ENCODE assay signal across 10 mouse cellular contexts in genomic region chr7:130855681-130856080, GRCm38 (mm10). TPM values are rescaled to one million over a fixed set of nuclear protein-coding genes. Genes with fewer than 3 reads are reported as not detected.
DNase-seq lines count a peak whose midpoint lies in the region; ATAC-seq lines count a peak whose summit lies in the region.
"Had no signal": no experiment of that assay in that cellular context is flagged by ENCODE, and none has a peak within 500 bp of the region (broad histone marks: within the 10 kb centered on the region; RNA-seq: fewer than 3 reads in every experiment).

No protein-coding gene starts in this region.

- WGBS in kidney, embryonic 16.5 days: 29% methylated on average over 3 of the region's 3 CpGs

- H3K4me3 ChIP-seq in kidney, embryonic 16.5 days (ENCODE audit: low read length): no peak overlapping the region
- H3K4me3 ChIP-seq: forebrain, embryonic 15.5 days; hindbrain, embryonic 15.5 days; lung, embryonic 15.5 days had no signal

- H3K36me3 ChIP-seq in kidney, embryonic 16.5 days (ENCODE audit: insufficient read depth, low read length): no peaks in the 10 kb centered on the region
- H3K36me3 ChIP-seq: forebrain, embryonic 15.5 days; hindbrain, embryonic 15.5 days; lung, embryonic 15.5 days had no signal

- no peak overlapping the region for H3K9ac ChIP-seq in kidney, embryonic 16.5 days (replicated peaks; ENCODE audit: low read length)
- H3K9ac ChIP-seq: forebrain, embryonic 15.5 days; hindbrain, embryonic 15.5 days; lung, embryonic 15.5 days had no signal

- peaks cover 11% of the 10 kb centered on the region; the same call in 1 of the 2 replicates for H3K4me1 ChIP-seq in kidney, embryonic 16.5 days (ENCODE audit: insufficient read depth, low read length)

- no peak for ATAC-seq in kidney, embryonic 16.5 days (ENCODE audit: low FRiP score, low TSS enrichment)
- no peak for ATAC-seq in erythroblast, adult 5-6 weeks (replicated peaks; ENCODE audit: low FRiP score, poor library complexity, severe bottlenecking)
- ATAC-seq: forebrain, embryonic 15.5 days had no signal

- peak; percentile 54 for DNase-seq in kidney, postnatal 14 days
- peak; percentile 35 for DNase-seq in ZHBTc4 (ENCODE audit: low read depth, low spot score)
- peak; percentile 81 for DNase-seq in cerebellum, adult 9-11 months
- peak; percentile 75 for DNase-seq in lung, postnatal 25 days (ENCODE audit: low spot score)
- no peak for DNase-seq in gastrocnemius, adult 18-20 months (ENCODE audit: low spot score)

- no peaks in the 10 kb centered on the region for H3K9me3 ChIP-seq in kidney, embryonic 16.5 days (ENCODE audit: low read length)
- H3K9me3 ChIP-seq: forebrain, embryonic 15.5 days; hindbrain, embryonic 15.5 days; lung, embryonic 15.5 days had no signal

- H3K27ac ChIP-seq in kidney, embryonic 16.5 days (ENCODE audit: low read length): no peak overlapping the region
- H3K27ac ChIP-seq: forebrain, embryonic 15.5 days; hindbrain, embryonic 15.5 days; lung, embryonic 15.5 days had no signal

- H3K27me3 ChIP-seq in kidney, embryonic 16.5 days (ENCODE audit: insufficient read depth, low read length): no peaks in the 10 kb centered on the region
- H3K27me3 ChIP-seq: forebrain, embryonic 15.5 days; hindbrain, embryonic 15.5 days; lung, embryonic 15.5 days had no signal

- H3K4me2 ChIP-seq in kidney, embryonic 16.5 days (replicated peaks; ENCODE audit: low read depth, low read length): no peak overlapping the region
- H3K4me2 ChIP-seq: forebrain, embryonic 15.5 days; hindbrain, embryonic 15.5 days; lung, embryonic 15.5 days had no signal

RNA-seq across cellular contexts. Expression of gene Plekha1, which starts 9.9 kb away (rescaled TPM):
- 91.6 and 101 TPM in 2 replicates for polyA plus RNA-seq in kidney, embryonic 16.5 days (2015; fragmentation: Nextera tagmentation; extraction: Ambion mirVana)
- total RNA-seq in erythroblast, adult 5-6 weeks (2015; ENCODE audit: low replicate concordance): 2.1 and 3.1 TPM in 2 replicates
- total RNA-seq in erythroblast, adult 5-6 weeks (2017; ENCODE audit: low replicate concordance): 3.2 and 7.8 TPM in 2 replicates
- 10 to 100 TPM; 27.6 to 29.3 TPM for total RNA-seq in gastrocnemius, adult 18-20 months (2021)
